Mouse (Mus musculus): ENCODE data around the gene Myo1g.

GRCm38 (mm10) chr11:6550201-6550600 lies 29.4 kb upstream of the Myo1g start:
- no peak for TF ChIP-seq CTCF (IDR thresholded peaks at IDR 0.05; ENCODE audit: borderline replicate concordance, insufficient read depth, low read length)
- no peak for TF ChIP-seq POLR2A (IDR thresholded peaks at IDR 0.05; ENCODE audit: low read depth, low read length)

Data from embryonic fibroblast, embryonic 13.5 days (primary cell).